Mouse (Mus musculus): ENCODE measurements around the gene Armc7. TPM values are rescaled to one million over a fixed set of nuclear protein-coding genes. Genes with fewer than 3 reads are reported as not detected.

Armc7 gene
- polyA plus RNA-seq (2014; fragmentation: Nextera tagmentation; extraction: Ambion mirVana) = 7.6 TPM in 2 replicates

DNA sequence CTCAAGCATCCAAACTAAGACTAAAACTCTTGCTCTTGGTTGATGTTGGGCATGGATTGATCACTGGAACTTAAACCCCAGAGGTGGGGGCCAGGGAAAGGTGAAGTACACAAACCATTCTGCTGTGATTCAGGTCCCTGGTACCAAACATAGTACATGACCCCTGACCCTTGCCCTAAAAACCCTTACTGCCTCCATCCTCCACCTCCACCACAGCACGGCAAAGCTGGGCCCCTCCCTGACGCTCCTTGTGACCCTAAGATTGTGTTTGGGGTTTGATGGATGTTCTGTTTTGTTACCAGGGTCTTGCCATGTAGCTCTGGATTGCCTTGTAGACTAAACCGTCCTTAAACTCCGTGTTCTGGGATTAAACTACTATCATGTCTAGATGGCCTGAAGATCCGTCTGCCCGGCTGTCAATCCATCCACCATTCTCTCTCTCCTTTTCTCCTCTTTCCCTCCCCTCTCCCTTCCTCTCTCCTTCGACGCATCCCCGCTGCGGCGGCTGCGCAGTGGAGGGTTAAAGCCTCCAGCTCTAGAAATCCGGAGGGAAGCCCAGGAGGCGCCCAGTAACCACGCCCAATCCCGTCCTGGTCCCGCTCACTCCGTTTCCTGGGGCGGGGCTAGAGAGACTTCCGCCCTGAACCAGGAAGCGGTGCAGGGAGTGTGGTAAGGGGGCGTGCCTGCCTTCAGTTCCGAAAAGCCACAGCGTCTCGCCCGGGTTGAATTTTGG, at the start of gene Armc7:
Gene Armc7, plus strand, starts transcription at position 643 of the 733 bp plus-strand sequence.
- Histone ChIP-seq H3K9me3 (ENCODE audit: control insufficient read depth, low read length) (no peaks in the 10 kb centered on the region), H3K4me2 (ENCODE audit: low read depth, low read length) (peak within 1 kb of the TSS; percentile 81), H3K27me3 (replicated peaks; ENCODE audit: control insufficient read depth, insufficient read depth, low read length) (no peaks in the 10 kb centered on the region), H3K4me1 (ENCODE audit: control insufficient read depth, insufficient read depth, low read length) (peaks cover 10% of the 10 kb centered on the region; the same call in 1 of the 2 replicates), H3K27ac (replicated peaks; ENCODE audit: low read depth, low read length) (peak within 1 kb of the TSS; percentile 84), H3K36me3 (ENCODE audit: control insufficient read depth, insufficient read depth, low read length) (0 out of 2 replicates have a peak, but pooled peaks cover 3% of the 10 kb centered on the region), H3K4me3 (ENCODE audit: low read depth, low read length) (peak within 1 kb of the TSS; percentile 72), H3K9ac (ENCODE audit: low read depth, low read length) (peak within 1 kb of the TSS; percentile 84)
- WGBS = under 1% methylated on average over 26 of the region's 26 CpGs
- peak; percentile 99 for ATAC-seq (ENCODE audit: low read depth)
- peak; percentile 99 for DNase-seq (ENCODE audit: low spot score)

DNA sequence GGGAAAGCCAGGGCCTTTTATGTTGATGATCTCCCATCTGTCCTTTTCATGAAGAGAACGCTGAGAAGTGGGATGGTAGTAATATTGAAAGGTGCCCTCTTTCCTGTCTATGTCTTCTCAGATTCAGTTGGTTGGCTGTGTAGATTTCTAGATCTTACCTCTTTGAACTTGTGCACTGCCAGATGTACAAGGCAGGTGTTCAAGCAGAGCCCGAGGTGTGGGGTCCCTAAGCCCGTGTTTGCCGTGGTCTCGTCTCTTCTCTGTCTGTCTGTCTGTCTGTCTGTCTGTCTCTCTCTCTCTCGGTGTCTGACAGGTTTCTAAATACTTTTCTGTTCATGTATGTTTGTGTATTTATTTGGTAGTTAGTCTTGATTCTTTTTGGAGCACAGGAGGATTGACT, 49.8 kb upstream of the Armc7 start:
- 87% methylated on average over 6 of the region's 6 CpGs for WGBS
- Histone ChIP-seq H3K4me3 (ENCODE audit: low read depth, low read length) (no peak overlapping the region), H3K9me3 (ENCODE audit: control insufficient read depth, low read length) (no peaks in the 10 kb centered on the region), H3K36me3 (ENCODE audit: control insufficient read depth, insufficient read depth, low read length) (peaks cover 44% of the 10 kb centered on the region), H3K4me1 (ENCODE audit: control insufficient read depth, insufficient read depth, low read length) (peaks cover 13% of the 10 kb centered on the region), H3K27me3 (replicated peaks; ENCODE audit: control insufficient read depth, insufficient read depth, low read length) (no peaks in the 10 kb centered on the region), H3K9ac (ENCODE audit: low read depth, low read length) (no peak overlapping the region), H3K4me2 (ENCODE audit: low read depth, low read length) (no peak overlapping the region), H3K27ac (replicated peaks; ENCODE audit: low read depth, low read length) (no peak overlapping the region)
- no peak for DNase-seq (ENCODE audit: low spot score)
- ATAC-seq (ENCODE audit: low read depth) = no peak

- H3K4me1 ChIP-seq (ENCODE audit: control insufficient read depth, insufficient read depth, low read length) = no peaks in the 10 kb centered on the region
- peak overlapping the region; percentile 40 for H3K4me2 ChIP-seq (ENCODE audit: low read depth, low read length)
- 36% methylated on average over 20 of the region's 20 CpGs for WGBS
- no peak overlapping the region; the same call in 1 of the 2 replicates for H3K27ac ChIP-seq (replicated peaks; ENCODE audit: low read depth, low read length)
- peak overlapping the region; percentile 25; the same call in 1 of the 2 replicates for H3K9ac ChIP-seq (ENCODE audit: low read depth, low read length)
- ATAC-seq (ENCODE audit: low read depth) (peak; percentile 72), DNase-seq (ENCODE audit: low spot score) (peak; percentile 86)
- H3K9me3 ChIP-seq (ENCODE audit: control insufficient read depth, low read length) = no peaks in the 10 kb centered on the region
- peaks cover 59% of the 10 kb centered on the region for H3K36me3 ChIP-seq (ENCODE audit: control insufficient read depth, insufficient read depth, low read length)
- H3K27me3 ChIP-seq (replicated peaks; ENCODE audit: control insufficient read depth, insufficient read depth, low read length) = no peaks in the 10 kb centered on the region
- H3K4me3 ChIP-seq (ENCODE audit: low read depth, low read length) = no peak overlapping the region
Measured at GRCm38 (mm10) chr11:115427482-115428331, 47.8 kb upstream of the Armc7 start.

DNA sequence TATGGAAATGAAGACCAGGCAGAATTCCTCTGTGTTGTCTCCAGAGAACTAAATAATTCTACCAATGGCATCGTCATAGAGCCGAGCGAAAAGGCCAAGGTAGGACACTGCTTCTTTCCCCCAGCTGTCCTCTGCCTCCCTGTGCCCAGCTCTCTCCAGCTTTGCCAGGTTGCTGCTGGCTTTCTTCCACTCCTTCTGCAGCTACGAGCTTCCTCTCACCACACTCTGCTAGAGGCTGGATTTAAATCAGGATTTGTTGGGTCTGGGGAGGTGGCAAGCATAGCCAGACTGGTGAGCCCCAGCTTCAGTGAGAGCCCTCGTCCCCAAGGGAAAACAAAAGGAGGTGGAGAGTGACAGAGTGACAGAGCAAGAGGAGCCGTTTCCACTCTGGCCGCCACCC, 46.2 kb upstream of the Armc7 start:
- Histone ChIP-seq H3K36me3 (ENCODE audit: control insufficient read depth, insufficient read depth, low read length) (peaks cover 57% of the 10 kb centered on the region), H3K27me3 (replicated peaks; ENCODE audit: control insufficient read depth, insufficient read depth, low read length) (no peaks in the 10 kb centered on the region), H3K9me3 (ENCODE audit: control insufficient read depth, low read length) (no peaks in the 10 kb centered on the region), H3K4me1 (ENCODE audit: control insufficient read depth, insufficient read depth, low read length) (no peaks in the 10 kb centered on the region), H3K9ac (ENCODE audit: low read depth, low read length) (no peak overlapping the region), H3K4me3 (ENCODE audit: low read depth, low read length) (no peak overlapping the region), H3K4me2 (ENCODE audit: low read depth, low read length) (no peak overlapping the region), H3K27ac (replicated peaks; ENCODE audit: low read depth, low read length) (no peak overlapping the region)
- ATAC-seq (ENCODE audit: low read depth) = no peak
- DNase-seq (ENCODE audit: low spot score) = no peak
- 82% methylated on average over 7 of the region's 7 CpGs for WGBS

DNA sequence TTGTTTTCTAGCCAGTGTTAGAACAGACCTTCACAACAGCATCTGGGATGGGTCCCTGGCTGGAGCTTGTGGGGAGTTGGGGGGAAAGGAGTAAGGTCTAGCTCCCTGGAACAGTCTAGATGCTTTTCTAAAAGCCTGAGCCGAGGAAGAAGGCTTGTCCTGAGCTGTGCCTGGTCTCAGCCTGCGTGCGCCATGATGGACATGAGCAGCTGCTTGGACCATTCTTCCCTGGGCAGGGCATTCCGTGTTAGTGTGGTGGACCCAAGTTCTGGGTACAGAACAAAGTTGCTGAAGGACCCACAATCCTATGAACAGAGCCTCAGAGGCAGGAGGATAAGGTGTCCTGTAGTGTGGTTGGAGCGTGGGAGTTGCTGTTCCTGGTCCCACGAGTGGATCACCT, 44.9 kb upstream of the Armc7 start:
- H3K4me2 ChIP-seq (ENCODE audit: low read depth, low read length) = no peak overlapping the region
- no peaks in the 10 kb centered on the region for H3K27me3 ChIP-seq (replicated peaks; ENCODE audit: control insufficient read depth, insufficient read depth, low read length)
- H3K9ac ChIP-seq (ENCODE audit: low read depth, low read length) = no peak overlapping the region
- no peak overlapping the region for H3K4me3 ChIP-seq (ENCODE audit: low read depth, low read length)
- H3K36me3 ChIP-seq (ENCODE audit: control insufficient read depth, insufficient read depth, low read length) = peaks cover 48% of the 10 kb centered on the region
- H3K9me3 ChIP-seq (ENCODE audit: control insufficient read depth, low read length) = no peaks in the 10 kb centered on the region
- 97% methylated on average over 6 of the region's 6 CpGs for WGBS
- no peak for ATAC-seq (ENCODE audit: low read depth)
- H3K27ac ChIP-seq (replicated peaks; ENCODE audit: low read depth, low read length) = no peak overlapping the region
- DNase-seq (ENCODE audit: low spot score) = no peak
- no peaks in the 10 kb centered on the region for H3K4me1 ChIP-seq (ENCODE audit: control insufficient read depth, insufficient read depth, low read length)

- DNase-seq (ENCODE audit: low spot score) (no peak), ATAC-seq (ENCODE audit: low read depth) (no peak)
- Histone ChIP-seq H3K4me2 (ENCODE audit: low read depth, low read length) (no peak overlapping the region), H3K9ac (ENCODE audit: low read depth, low read length) (no peak overlapping the region), H3K36me3 (ENCODE audit: control insufficient read depth, insufficient read depth, low read length) (peaks cover 31% of the 10 kb centered on the region), H3K27ac (replicated peaks; ENCODE audit: low read depth, low read length) (no peak overlapping the region), H3K27me3 (replicated peaks; ENCODE audit: control insufficient read depth, insufficient read depth, low read length) (no peaks in the 10 kb centered on the region), H3K9me3 (ENCODE audit: control insufficient read depth, low read length) (no peaks in the 10 kb centered on the region), H3K4me3 (ENCODE audit: low read depth, low read length) (no peak overlapping the region), H3K4me1 (ENCODE audit: control insufficient read depth, insufficient read depth, low read length) (no peaks in the 10 kb centered on the region)
- 81% methylated on average over 4 of the region's 4 CpGs for WGBS
Measured at GRCm38 (mm10) chr11:115432814-115433213, 42.7 kb upstream of the Armc7 start.

DNA sequence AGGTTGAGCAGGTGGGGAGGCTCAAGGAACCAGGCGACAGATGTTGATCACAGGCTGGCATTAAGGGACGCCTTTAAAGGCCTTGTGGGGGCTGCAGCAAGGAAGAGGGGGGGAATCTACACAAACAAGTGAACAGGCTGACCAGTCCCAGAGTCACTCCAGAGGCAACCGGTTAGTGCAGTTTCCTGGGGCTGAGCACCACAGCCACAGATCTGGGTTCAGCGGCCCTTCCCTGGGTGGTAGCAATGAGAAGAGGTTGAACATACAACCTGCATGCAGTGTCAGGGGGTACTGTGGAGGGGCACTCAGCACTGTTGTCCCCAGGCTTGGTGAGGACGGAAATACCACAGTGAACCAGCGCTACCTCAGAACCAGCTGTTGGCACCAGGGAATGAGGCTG, 42.1 kb upstream of the Armc7 start:
- DNase-seq (ENCODE audit: low spot score) = no peak
- Histone ChIP-seq H3K9me3 (ENCODE audit: control insufficient read depth, low read length) (no peaks in the 10 kb centered on the region), H3K27me3 (replicated peaks; ENCODE audit: control insufficient read depth, insufficient read depth, low read length) (no peaks in the 10 kb centered on the region), H3K4me1 (ENCODE audit: control insufficient read depth, insufficient read depth, low read length) (no peaks in the 10 kb centered on the region), H3K27ac (replicated peaks; ENCODE audit: low read depth, low read length) (no peak overlapping the region), H3K9ac (ENCODE audit: low read depth, low read length) (no peak overlapping the region), H3K4me2 (ENCODE audit: low read depth, low read length) (no peak overlapping the region), H3K36me3 (ENCODE audit: control insufficient read depth, insufficient read depth, low read length) (peaks cover 31% of the 10 kb centered on the region), H3K4me3 (ENCODE audit: low read depth, low read length) (no peak overlapping the region)
- ATAC-seq (ENCODE audit: low read depth) = no peak
- 82% methylated on average over 6 of the region's 6 CpGs for WGBS

DNA sequence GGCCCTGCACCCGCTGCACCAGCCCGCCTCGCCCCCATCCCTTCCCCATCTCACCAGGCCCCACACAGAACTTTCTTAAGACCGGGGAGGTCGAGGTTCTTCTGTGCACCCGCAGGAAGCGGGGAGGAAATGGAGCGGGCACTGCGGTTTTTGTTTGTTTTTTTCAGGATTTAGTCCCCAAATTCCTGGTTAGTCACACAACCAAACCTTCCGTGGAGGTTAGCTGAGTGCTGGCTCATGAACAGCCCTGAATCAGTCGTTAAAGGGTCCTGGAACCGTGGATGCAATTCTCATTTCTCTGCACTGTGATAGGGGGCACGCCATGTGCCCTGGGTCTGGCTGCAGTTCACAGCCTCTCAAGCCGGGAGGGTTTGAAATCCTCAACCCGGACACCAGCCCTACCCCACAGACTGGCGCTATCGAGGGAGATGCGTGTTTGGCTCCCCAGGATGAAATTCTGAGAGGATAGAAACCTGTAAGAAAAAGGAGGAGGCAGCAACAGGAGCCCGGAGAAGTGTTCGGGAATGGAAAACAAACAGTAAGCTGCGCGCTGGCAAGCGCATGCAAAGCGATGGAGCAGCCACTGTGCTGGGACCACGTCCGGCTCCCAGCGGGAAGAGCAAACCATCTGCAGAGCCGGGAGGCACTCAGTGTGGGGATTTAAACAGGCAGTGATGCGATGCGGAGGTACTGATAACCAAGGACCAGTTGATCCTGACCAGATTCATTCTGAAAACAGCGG, 39.7 kb upstream of the Armc7 start:
- no peaks in the 10 kb centered on the region for H3K27me3 ChIP-seq (replicated peaks; ENCODE audit: control insufficient read depth, insufficient read depth, low read length)
- 4% methylated on average over 31 of the region's 31 CpGs for WGBS
- H3K9me3 ChIP-seq (ENCODE audit: control insufficient read depth, low read length) = 0 out of 2 replicates have a peak, but pooled peaks cover 7% of the 10 kb centered on the region
- DNase-seq (ENCODE audit: low spot score) (peak; percentile 63), ATAC-seq (ENCODE audit: low read depth) (peak; percentile 45; the same call in 1 of the 2 replicates)
- H3K36me3 ChIP-seq (ENCODE audit: control insufficient read depth, insufficient read depth, low read length) = peaks cover 14% of the 10 kb centered on the region
- H3K27ac ChIP-seq (replicated peaks; ENCODE audit: low read depth, low read length) = no peak overlapping the region; the same call in 1 of the 2 replicates
- no peaks in the 10 kb centered on the region for H3K4me1 ChIP-seq (ENCODE audit: control insufficient read depth, insufficient read depth, low read length)
- H3K4me2 ChIP-seq (ENCODE audit: low read depth, low read length) = peak overlapping the region; percentile 61
- peak overlapping the region; percentile 26 for H3K9ac ChIP-seq (ENCODE audit: low read depth, low read length)
- H3K4me3 ChIP-seq (ENCODE audit: low read depth, low read length) = peak overlapping the region; percentile 33
